24 mouse cellular contexts compared by ENCODE assay signal in genomic region chr19:43671054-43671453, GRCm38 (mm10). TPM values are rescaled to one million over a fixed set of nuclear protein-coding genes. Genes with fewer than 3 reads are reported as not detected.
A peak's percentile ranks its signal among the peaks of the same experiment; 100 is the strongest.
DNase-seq lines count a peak whose midpoint lies in the region; ATAC-seq and TF ChIP-seq lines count a peak whose summit lies in the region.
"Had no signal": no experiment of that assay in that cellular context is flagged by ENCODE, and none has a peak within 500 bp of the region (broad histone marks: within the 10 kb centered on the region; RNA-seq: fewer than 3 reads in every experiment).

No protein-coding gene starts in this region.

- no peak overlapping the region for H3K4me3 ChIP-seq in hindbrain, embryonic 13.5 days
- no peak overlapping the region for H3K4me3 ChIP-seq in hindbrain, embryonic 12.5 days
- H3K4me3 ChIP-seq in testis, adult 2 months (ENCODE audit: control insufficient read depth, low read depth, low read length), result no peak overlapping the region
- H3K4me3 ChIP-seq: forebrain, embryonic 10.5 days; heart, embryonic 15.5 days; left cerebral cortex, adult 2 months; liver, embryonic 13.5 days; lung, embryonic 15.5 days; neural tube, embryonic 12.5 days had no signal

- no peak overlapping the region for H3K27ac ChIP-seq in hindbrain, embryonic 13.5 days
- no peak overlapping the region for H3K27ac ChIP-seq in hindbrain, embryonic 12.5 days
- 0 out of 2 replicates have a peak overlapping the region, but pooled peaks have one; percentile 21 for H3K27ac ChIP-seq in testis, adult 2 months (ENCODE audit: control insufficient read depth, insufficient read depth, low read depth, low read length)
- H3K27ac ChIP-seq: forebrain, embryonic 10.5 days; heart, embryonic 15.5 days; left cerebral cortex, adult 2 months; liver, embryonic 13.5 days; lung, embryonic 15.5 days; neural tube, embryonic 12.5 days had no signal

- peak; percentile 67 to 92 for DNase-seq in adrenal gland, adult (ENCODE audit: inconsistent age in 2 of 2, low spot score in 1 of 2)
- no peak for DNase-seq in adrenal gland, postnatal 4 days (ENCODE audit: low spot score in 2 of 2)
- DNase-seq in testis, postnatal 14 days (ENCODE audit: low spot score), result no peak
- no peak for DNase-seq in retina, embryonic 14.5 days (ENCODE audit: low spot score)
- no peak for DNase-seq in frontal cortex, postnatal 10 days (ENCODE audit: low spot score in 2 of 2)
- DNase-seq: cerebellum, adult 18-20 months; heart, adult 11 months; kidney, postnatal 36 days; layer of hippocampus, adult 9-11 months; left cerebral cortex, postnatal 4 days; liver, embryonic 13.5 days; retina, postnatal 1 day; thymus, adult 18-20 months; thymus, postnatal 4 days had no signal

- TF ChIP-seq POLR2A in testis, adult 2 months (IDR thresholded peaks at IDR 0.05; ENCODE audit: control insufficient read depth, low read depth, low read length), result no peak

- H3K4me1 ChIP-seq in hindbrain, embryonic 13.5 days (replicated peaks), result peaks cover 22% of the 10 kb centered on the region
- peaks cover 21% of the 10 kb centered on the region for H3K4me1 ChIP-seq in hindbrain, embryonic 12.5 days
- peaks cover 17% of the 10 kb centered on the region for H3K4me1 ChIP-seq in testis, adult 2 months (ENCODE audit: control insufficient read depth, insufficient read depth, low read length)

- no peaks in the 10 kb centered on the region for H3K27me3 ChIP-seq in hindbrain, embryonic 13.5 days
- H3K27me3 ChIP-seq in hindbrain, embryonic 12.5 days, result no peaks in the 10 kb centered on the region
- no peaks in the 10 kb centered on the region for H3K27me3 ChIP-seq in testis, adult 2 months (ENCODE audit: control insufficient read depth, insufficient read depth, low read length)
- H3K27me3 ChIP-seq: heart, embryonic 15.5 days; liver, embryonic 13.5 days; lung, embryonic 15.5 days; neural tube, embryonic 12.5 days had no signal

- peak overlapping the region; percentile 40; the same call in 1 of the 2 replicates for H3K9ac ChIP-seq in hindbrain, embryonic 13.5 days
- H3K9ac ChIP-seq in hindbrain, embryonic 12.5 days, result no peak overlapping the region
- H3K9ac ChIP-seq: heart, embryonic 15.5 days; liver, embryonic 13.5 days; lung, embryonic 15.5 days; neural tube, embryonic 12.5 days had no signal

- TF ChIP-seq CTCF in testis, adult 2 months (IDR thresholded peaks at IDR 0.05; ENCODE audit: control insufficient read depth, insufficient read depth, insufficient replicate concordance, low read depth, low read length), result no peak

- 88% methylated on average over 7 of the region's 7 CpGs for WGBS in hindbrain, embryonic 13.5 days
- 82% methylated on average over 7 of the region's 7 CpGs for WGBS in hindbrain, embryonic 12.5 days

- H3K36me3 ChIP-seq in hindbrain, embryonic 13.5 days, result peaks cover 7% of the 10 kb centered on the region; the same call in 1 of the 2 replicates
- H3K36me3 ChIP-seq in hindbrain, embryonic 12.5 days, result no peaks in the 10 kb centered on the region
- H3K36me3 ChIP-seq in testis, adult 2 months (ENCODE audit: control insufficient read depth, insufficient read depth, low read length), result no peaks in the 10 kb centered on the region
- H3K36me3 ChIP-seq: heart, embryonic 15.5 days had no signal

- H3K9me3 ChIP-seq in hindbrain, embryonic 13.5 days, result no peaks in the 10 kb centered on the region
- H3K9me3 ChIP-seq in hindbrain, embryonic 12.5 days (replicated peaks), result no peaks in the 10 kb centered on the region
- H3K9me3 ChIP-seq: forebrain, embryonic 10.5 days; heart, embryonic 15.5 days; liver, embryonic 13.5 days; lung, embryonic 15.5 days; neural tube, embryonic 12.5 days had no signal

- no peak for ATAC-seq in hindbrain, embryonic 13.5 days (ENCODE audit: low FRiP score)
- no peak for ATAC-seq in hindbrain, embryonic 12.5 days (ENCODE audit: low FRiP score)

- no peak overlapping the region for H3K4me2 ChIP-seq in hindbrain, embryonic 13.5 days
- no peak overlapping the region for H3K4me2 ChIP-seq in hindbrain, embryonic 12.5 days (replicated peaks)
- H3K4me2 ChIP-seq: heart, embryonic 15.5 days; liver, embryonic 13.5 days; lung, embryonic 15.5 days; midbrain, embryonic 11.5 days; neural tube, embryonic 12.5 days had no signal

RNA-seq across cellular contexts. Expression of gene Slc25a28, which starts 3.6 kb away (rescaled TPM):
- total RNA-seq in adrenal gland, postnatal 4 days (2021), result 10 to 100 TPM; 82.6 to 93.9 TPM
- 14.0 and 15.1 TPM in 2 replicates for polyA plus RNA-seq in hindbrain, embryonic 13.5 days (2015; fragmentation: Nextera tagmentation; extraction: Ambion mirVana)
- 17.0 and 17.4 TPM in 2 replicates for polyA plus RNA-seq in hindbrain, embryonic 12.5 days (2016; fragmentation: Nextera tagmentation; extraction: Ambion mirVana)
- 101 and 103 TPM in 2 replicates for polyA plus RNA-seq in testis, adult 2 months (2012; rRNA removed)

RNA-seq across cellular contexts. Expression of gene Entpd7, which starts 18.4 kb away (rescaled TPM):
- total RNA-seq in adrenal gland, postnatal 4 days (2021), result 10 to 100 TPM; 20.9 to 24.6 TPM
- 10.1 and 10.6 TPM in 2 replicates for polyA plus RNA-seq in hindbrain, embryonic 13.5 days (2015; fragmentation: Nextera tagmentation; extraction: Ambion mirVana)
- polyA plus RNA-seq in hindbrain, embryonic 12.5 days (2016; fragmentation: Nextera tagmentation; extraction: Ambion mirVana), result 10.5 and 12.5 TPM in 2 replicates
- polyA plus RNA-seq in testis, adult 2 months (2012; rRNA removed), result 1.5 and 1.6 TPM in 2 replicates

RNA-seq across cellular contexts. Expression of gene Nkx2-3, which starts 58.9 kb away (rescaled TPM):
- total RNA-seq in adrenal gland, postnatal 4 days (2021), result under 1 TPM in 1 of 2 experiments, not detected in 1; 0.28 TPM
- polyA plus RNA-seq in hindbrain, embryonic 13.5 days (2015; fragmentation: Nextera tagmentation; extraction: Ambion mirVana), result 0.18 TPM in 1 of 2 replicates, not detected in the other
- 0.21 and 0.22 TPM in 2 replicates for polyA plus RNA-seq in hindbrain, embryonic 12.5 days (2016; fragmentation: Nextera tagmentation; extraction: Ambion mirVana)
- polyA plus RNA-seq in testis, adult 2 months (2012; rRNA removed), result 0.06 TPM in 1 of 2 replicates, not detected in the other
- total RNA-seq: gastrocnemius, adult 8-10 months; left cerebral cortex, adult 2 months; left cerebral cortex, postnatal 4 days had no signal
- polyA plus RNA-seq: heart, embryonic 15.5 days; lung, embryonic 15.5 days; neural tube, embryonic 12.5 days had no signal

Comparison
In these comparisons a context has a peak if more than half of its experiments do, and no peak if none do; other contexts are left out.
1. DNase-seq: peak in adrenal gland, adult (2 of 2); none in adrenal gland, postnatal 4 days (0 of 2), testis, postnatal 14 days (single experiment), retina, embryonic 14.5 days (single experiment) and frontal cortex, postnatal 10 days (0 of 2).